Mouse (Mus musculus): ENCODE results near the gene Cmtm2b.
"Not testable (repeated sequence)": the region's sequence is repeated elsewhere in the genome, so short reads cannot be mapped to it uniquely, and the experiment has no call there.

Cmtm2b gene

GRCm38 (mm10) chr8:104321930-104322329, at the start of gene Cmtm2b:
TSS of gene Cmtm2b (plus strand) at chr8:104322230.
- DNase-seq (ENCODE audit: low spot score in 2 of 2): not testable (repeated sequence)

GRCm38 (mm10) chr8:104293081-104293480, 28.9 kb upstream of the Cmtm2b start, which contains the start of gene Cmtm2a:
TSS of gene Cmtm2a (minus strand) at chr8:104293181.
- not testable (repeated sequence) for DNase-seq (ENCODE audit: low spot score in 2 of 2)

- no peak for DNase-seq (ENCODE audit: low spot score in 2 of 2)
Measured at GRCm38 (mm10) chr8:104294396-104294795, 27.6 kb upstream of the Cmtm2b start.

GRCm38 (mm10) chr8:104301577-104301976, 20.5 kb upstream of the Cmtm2b start:
- not testable (repeated sequence) for DNase-seq (ENCODE audit: low spot score in 2 of 2)

- not testable (repeated sequence) for DNase-seq (ENCODE audit: low spot score in 2 of 2)
Measured at GRCm38 (mm10) chr8:104302536-104302935, 19.5 kb upstream of the Cmtm2b start.

- DNase-seq (ENCODE audit: low spot score in 2 of 2): no peak
Measured at GRCm38 (mm10) chr8:104304962-104305361, 17.1 kb upstream of the Cmtm2b start.

GRCm38 (mm10) chr8:104308341-104308740, 13.7 kb upstream of the Cmtm2b start:
- DNase-seq (ENCODE audit: low spot score in 2 of 2): not testable (repeated sequence)

- peak in 1 of 2 experiments; percentile 14 for DNase-seq (ENCODE audit: low spot score in 2 of 2)
Measured at GRCm38 (mm10) chr8:104309441-104310155, 12.4 kb upstream of the Cmtm2b start, which contains the start of the genes Gm45711 and Cmtm1. TSS of gene Gm45711 (minus strand) at chr8:104310081. TSS of gene Cmtm1 (minus strand) at chr8:104310145.

- DNase-seq (ENCODE audit: low spot score in 2 of 2): not testable (repeated sequence)
Measured at GRCm38 (mm10) chr8:104312023-104312422, 10.0 kb upstream of the Cmtm2b start.

GRCm38 (mm10) chr8:104313311-104313710, 8.7 kb upstream of the Cmtm2b start:
- no peak for DNase-seq (ENCODE audit: low spot score in 2 of 2)

GRCm38 (mm10) chr8:104321267-104321666, 763 bp upstream of the Cmtm2b start, which contains the start of gene Gm11020:
TSS of gene Gm11020 (plus strand) at chr8:104321567.
- not testable (repeated sequence) for DNase-seq (ENCODE audit: low spot score in 2 of 2)

- DNase-seq (ENCODE audit: low spot score in 2 of 2): no peak
Measured at GRCm38 (mm10) chr8:104332665-104333631, 10.9 kb downstream of the Cmtm2b start.

GRCm38 (mm10) chr8:104333786-104334185, 11.8 kb downstream of the Cmtm2b start:
- no peak for DNase-seq (ENCODE audit: low spot score in 2 of 2)

GRCm38 (mm10) chr8:104334196-104334595, 12.2 kb downstream of the Cmtm2b start:
- DNase-seq (ENCODE audit: low spot score in 2 of 2): no peak

GRCm38 (mm10) chr8:104336806-104337205, 14.8 kb downstream of the Cmtm2b start:
- no peak for DNase-seq (ENCODE audit: low spot score in 2 of 2)

GRCm38 (mm10) chr8:104337890-104338289, 15.9 kb downstream of the Cmtm2b start:
- no peak for DNase-seq (ENCODE audit: low spot score in 2 of 2)

GRCm38 (mm10) chr8:104339229-104339982, 17.4 kb downstream of the Cmtm2b start, which contains the start of gene Cmtm3:
TSS of gene Cmtm3 (plus strand) at chr8:104339410.
- no peak for DNase-seq (ENCODE audit: low spot score in 2 of 2)

- DNase-seq (ENCODE audit: low spot score in 2 of 2): no peak
Measured at GRCm38 (mm10) chr8:104339983-104340232, 17.9 kb downstream of the Cmtm2b start.

GRCm38 (mm10) chr8:104340233-104341105, 18.4 kb downstream of the Cmtm2b start:
- peak in 1 of 2 experiments; percentile 39 for DNase-seq (ENCODE audit: low spot score in 2 of 2)

- peak in 1 of 2 experiments; percentile 16 for DNase-seq (ENCODE audit: low spot score in 2 of 2)
Measured at GRCm38 (mm10) chr8:104341106-104341561, 19.1 kb downstream of the Cmtm2b start.
